Mouse (Mus musculus) CH12.LX (cell line): ENCODE measurements around the gene Klhl26. TPM values are rescaled to one million over a fixed set of nuclear protein-coding genes. Genes with fewer than 3 reads are reported as not detected.

Experiments
- DNase-seq: peaks from one replicate; pipeline ENCODE4 v3.0.0-alpha.2; 2013; ENCODE audit errors: extremely low read depth
- H3K27ac ChIP-seq: 2 replicates; pipeline ENCODE4 v1.5.1; 2012; ENCODE audit warnings: low read depth, mild to moderate bottlenecking, control low read depth, moderate library complexity; ENCODE audit not compliant: insufficient read depth
- H3K27me3 ChIP-seq: replicated peaks from 2 replicates; pipeline ENCODE3; 2012; ENCODE audit warnings: inconsistent platforms
- H3K36me3 ChIP-seq, 2 experiments: replicated peaks in 1 of 2; 2 replicates each; pipeline versions ENCODE3 to v1.6.1; 2012; ENCODE audit warnings: inconsistent platforms in 1 of 2, low read length in 1 of 2, mild to moderate bottlenecking in 1 of 2, mixed read lengths in 1 of 2, moderate library complexity in 1 of 2; ENCODE audit not compliant: control insufficient read depth in 1 of 2, insufficient read depth in 1 of 2
- H3K4me1 ChIP-seq, 2 experiments: 2 replicates each; pipeline ENCODE4 v1.6.1; 2012; ENCODE audit warnings: inconsistent platforms in 1 of 2, moderate library complexity in 1 of 2; ENCODE audit not compliant: insufficient read depth in 2 of 2, control insufficient read depth in 1 of 2
- H3K4me2 ChIP-seq: 2 replicates; pipeline ENCODE4 v1.6.1; 2012; ENCODE audit warnings: low read depth, mild to moderate bottlenecking, control low read depth; ENCODE audit not compliant: poor library complexity, insufficient read depth, severe bottlenecking
- H3K4me3 ChIP-seq, 3 experiments: fragments of 150-350 bp in 1 of 3; sonication (generic) in 1 of 3; replicated peaks in 1 of 3; 2 replicates each; pipeline versions ENCODE3 to v1.5.1; 2011 to 2012; ENCODE audit warnings: low read depth in 2 of 3, low read length in 2 of 3, mild to moderate bottlenecking in 2 of 3, moderate library complexity in 2 of 3, control low read depth in 1 of 3, improper control_type of control experiment in 1 of 3, inconsistent platforms in 1 of 3, mixed read lengths in 1 of 3; ENCODE audit not compliant: poor library complexity in 1 of 3
- H3K79me2 ChIP-seq: replicated peaks from 2 replicates; pipeline ENCODE4 v1.6.1; 2012; ENCODE audit warnings: mild to moderate bottlenecking, moderate library complexity; ENCODE audit not compliant: control insufficient read depth, poor library complexity, insufficient read depth, severe bottlenecking; ENCODE audit errors: extremely low read depth
- H3K9ac ChIP-seq: 2 replicates; pipeline ENCODE4 v1.6.1; 2012; ENCODE audit warnings: low read depth, mild to moderate bottlenecking, control low read depth, moderate library complexity; ENCODE audit not compliant: insufficient read depth
- H3K9me3 ChIP-seq: replicated peaks from 2 replicates; pipeline ENCODE3; 2012; ENCODE audit warnings: low read length, inconsistent platforms, mixed read lengths
- CTCF ChIP-seq, 2 experiments: IDR thresholded peaks in 1 of 2; conservative IDR thresholded peaks in 1 of 2; 2 replicates each; pipeline ENCODE4 v1.5.1; 2011 to 2012; ENCODE audit warnings: low read depth in 2 of 2, low read length in 2 of 2, improper control_type of control experiment in 1 of 2, inconsistent platforms in 1 of 2, mild to moderate bottlenecking in 1 of 2, moderate library complexity in 1 of 2
- EP300 ChIP-seq: IDR thresholded peaks from 2 replicates; pipeline ENCODE4 v1.6.1; 2011; ENCODE audit warnings: low read length, improper control_type of control experiment
- ETS1 ChIP-seq: conservative IDR thresholded peaks from 2 replicates; pipeline ENCODE4 v1.6.1; 2012; ENCODE audit warnings: low read depth, mild to moderate bottlenecking, inconsistent platforms, low read length, improper control_type of control experiment, moderate library complexity
- HCFC1 ChIP-seq: IDR thresholded peaks from 2 replicates; pipeline ENCODE4 v1.6.1; 2012; ENCODE audit warnings: low read depth, mild to moderate bottlenecking, inconsistent platforms, low read length, improper control_type of control experiment
- JUN ChIP-seq: IDR thresholded peaks from 2 replicates; pipeline ENCODE4 v1.6.1; 2011; ENCODE audit warnings: low read depth, mild to moderate bottlenecking, low read length, improper control_type of control experiment, moderate library complexity; ENCODE audit not compliant: insufficient read depth
- JUND ChIP-seq: conservative IDR thresholded peaks from 2 replicates; pipeline ENCODE4 v1.6.1; 2011; ENCODE audit warnings: low read depth, low read length, improper control_type of control experiment
- MEF2A ChIP-seq: IDR thresholded peaks from 2 replicates; pipeline ENCODE4 v1.6.1; 2014; ENCODE audit warnings: low read depth, mild to moderate bottlenecking, inconsistent platforms, low read length, improper control_type of control experiment, borderline replicate concordance
- MXI1 ChIP-seq: IDR thresholded peaks from 2 replicates; pipeline ENCODE4 v1.6.1; 2011; ENCODE audit warnings: mild to moderate bottlenecking, low read depth, low read length, improper control_type of control experiment
- POLR2AphosphoS2 ChIP-seq: IDR thresholded peaks from 2 replicates; pipeline ENCODE4 v1.6.1; 2011; ENCODE audit warnings: low read depth, low read length, improper control_type of control experiment
- SIN3A ChIP-seq: IDR thresholded peaks from 2 replicates; pipeline ENCODE4 v1.6.1; 2012; ENCODE audit warnings: low read length, improper control_type of control experiment, inconsistent platforms
- SMC3 ChIP-seq: IDR thresholded peaks from 2 replicates; pipeline ENCODE4 v1.6.1; 2011; ENCODE audit warnings: low read depth, low read length, improper control_type of control experiment
- TBP ChIP-seq: conservative IDR thresholded peaks from 2 replicates; pipeline ENCODE4 v1.6.1; 2011; ENCODE audit warnings: low read depth, low read length, improper control_type of control experiment
- ZKSCAN1 ChIP-seq: IDR thresholded peaks from 2 replicates; pipeline ENCODE4 v1.6.1; 2012; ENCODE audit warnings: low read depth, inconsistent platforms, low read length, improper control_type of control experiment, borderline replicate concordance
- ZNF384 ChIP-seq: IDR thresholded peaks from 2 replicates; pipeline ENCODE4 v1.6.1; 2012; ENCODE audit warnings: low read depth, low read length, improper control_type of control experiment, inconsistent platforms
- dilution Hi-C: fragments of 300-500 bp; cut with MboI; formaldehyde crosslinking; loops from 2 replicates; pipeline ENCODE4 v1.14.3; 2020; ENCODE audit warnings: low sequenced_read_pairs; ENCODE audit not compliant: extremely low pct_unique_long_range_greater_than_20kb, extremely low pct_ligation_motif_present
- in situ Hi-C: fragments of 300-500 bp; cut with MboI; formaldehyde crosslinking; loops from 3 replicates; pipeline ENCODE4 v1.14.3; 2019; ENCODE audit warnings: low sequenced_read_pairs, low pct_ligation_motif_present, low pct_unique_long_range_greater_than_20kb, mixed read lengths
- polyA plus RNA-seq: library from polyadenylated mRNA; unstranded; fragments of >175 nt; gene quantifications from 2 replicates; pipeline ENCODE4 v1.2.1, GENCODE M21; 2012; ENCODE audit warnings: low read depth; ENCODE audit not compliant: insufficient read length
- total RNA-seq, 2 experiments: library from RNA; depleted of rRNA; stranded (reverse); fragments of 300-350 nt in 1 of 2; fragments of >200 nt in 1 of 2; gene quantifications; 2 replicates each; pipeline ENCODE4 v1.2.3; 2012 to 2014

The Klhl26 gene
- total and polyA plus RNA-seq, 3 experiments = 4.7 to 15.6 (median 6.0) TPM

GRCm38 (mm10) chr8:70490880-70491495, 14.2 kb upstream of the Klhl26 start:
- Histone ChIP-seq H3K9me3 (no peaks in the 10 kb centered on the region), H3K4me2 (no peak overlapping the region), H3K4me3 (no peak overlapping the region), H3K36me3 (no peaks in the 10 kb centered on the region), H3K9ac (no peak overlapping the region), H3K4me1 (peaks cover 10 to 25% of the 10 kb centered on the region in 2 experiments), H3K27ac (no peak overlapping the region), H3K27me3 (peaks cover 96% of the 10 kb centered on the region), H3K79me2 (no peaks in the 10 kb centered on the region)
- in situ Hi-C loops = no loop called here
- dilution Hi-C loops = no loop called here
- DNase-seq = no peak
- TF ChIP-seq JUN (no peak), SMC3 (no peak), CTCF (conservative IDR thresholded peaks at IDR 0.05 in 1 of 2, IDR thresholded peaks at IDR 0.05 in 1 of 2; ENCODE audit: low read depth in 2 of 2, low read length in 2 of 2) (no peak), TBP (no peak), JUND (no peak), ETS1 (no peak)

DNA sequence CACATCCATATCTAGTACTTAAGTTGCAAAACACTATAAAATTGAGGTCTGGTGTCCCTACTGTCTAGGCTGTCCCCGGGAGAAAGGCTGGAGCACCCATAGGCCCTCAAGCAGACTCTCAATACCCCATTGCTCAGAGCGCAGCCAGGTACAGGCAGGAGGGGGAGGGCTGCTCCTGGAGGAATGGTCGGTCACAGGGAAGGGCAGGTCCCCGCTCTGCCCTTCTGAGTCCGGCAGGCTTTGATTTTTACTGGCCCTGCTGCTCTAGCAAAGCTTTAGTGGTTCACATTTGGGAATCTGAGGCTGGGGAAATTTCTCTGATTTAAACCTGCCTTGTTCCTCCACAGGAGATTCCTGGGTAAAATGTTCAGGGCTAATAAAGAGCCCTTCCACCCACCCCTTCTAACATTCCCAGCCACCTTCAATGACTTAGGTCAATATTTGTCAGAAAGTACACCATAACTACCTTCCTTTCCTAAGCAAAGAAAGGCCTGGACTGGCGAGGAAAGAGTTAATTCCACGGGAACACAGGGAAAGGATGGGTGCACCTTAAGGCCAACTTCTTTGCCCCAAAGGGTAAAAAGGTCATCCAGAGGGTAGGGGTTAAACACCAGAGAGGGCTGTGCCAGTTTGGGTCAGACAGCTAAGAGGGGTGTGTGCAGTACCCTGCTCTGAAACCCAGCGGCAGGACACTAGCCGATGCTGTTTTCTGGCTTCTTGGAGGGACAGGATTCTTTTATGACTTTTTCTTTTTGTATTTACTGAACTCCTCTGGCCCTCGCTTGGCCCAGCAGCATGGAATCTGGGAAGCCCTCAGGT, 13.5 kb upstream of the Klhl26 start:
- peaks cover 96% of the 10 kb centered on the region for H3K27me3 ChIP-seq
- H3K4me3 ChIP-seq = no peak overlapping the region
- H3K4me2 ChIP-seq = no peak overlapping the region
- H3K36me3 ChIP-seq = no peaks in the 10 kb centered on the region
- no peaks in the 10 kb centered on the region for H3K9me3 ChIP-seq
- no peaks in the 10 kb centered on the region for H3K79me2 ChIP-seq
- no peak for TF ChIP-seq ZNF384
- H3K4me1 ChIP-seq = peaks cover 10 to 25% of the 10 kb centered on the region in 2 experiments
- no peak overlapping the region for H3K27ac ChIP-seq
- DNase-seq = no peak
- H3K9ac ChIP-seq = no peak overlapping the region
- dilution Hi-C loops (no loop called here), in situ Hi-C loops (no loop called here)

GRCm38 (mm10) chr8:70489576-70489975, 12.8 kb upstream of the Klhl26 start:
- H3K9ac ChIP-seq = no peak overlapping the region; the same call in 1 of the 2 replicates
- H3K27me3 ChIP-seq = peaks cover 96% of the 10 kb centered on the region

More at GRCm38 (mm10) chr8:70489576-70489975, 12.8 kb upstream of the Klhl26 start:
- H3K27ac ChIP-seq = no peak overlapping the region
- in situ Hi-C loops (no loop called here), dilution Hi-C loops (no loop called here)
- H3K4me1 ChIP-seq = peaks cover 10 to 25% of the 10 kb centered on the region in 2 experiments
- H3K79me2 ChIP-seq = no peaks in the 10 kb centered on the region
- H3K36me3 ChIP-seq = no peaks in the 10 kb centered on the region
- no peak overlapping the region for H3K4me3 ChIP-seq
- no peak for DNase-seq
- peak overlapping the region; percentile 26; the same call in 1 of the 2 replicates for H3K4me2 ChIP-seq
- TF ChIP-seq MXI1 (no peak), MEF2A (no peak), HCFC1 (no peak), ZKSCAN1 (no peak), POLR2AphosphoS2 (no peak), ZNF384 (no peak), ETS1 (no peak), SIN3A (no peak), EP300 (no peak)
- H3K9me3 ChIP-seq = no peaks in the 10 kb centered on the region
